Mouse (Mus musculus) right cerebral cortex, postnatal 25 days (tissue): ENCODE results near the gene Pgd.
A peak's percentile ranks its signal among the peaks of the same experiment; 100 is the strongest.

Experiments used
- DNase-seq: peaks from one replicate; pipeline ENCODE4 v3.0.0; 2022

Gene Pgd

GRCm38 (mm10) chr4:149166957-149167611 lies 513 bp upstream of the Pgd start:
- DNase-seq, result no peak

GRCm38 (mm10) chr4:149164150-149164549 lies 2.4 kb downstream of the Pgd start:
- no peak for DNase-seq

GRCm38 (mm10) chr4:149163196-149163595 lies 3.4 kb downstream of the Pgd start:
- no peak for DNase-seq

GRCm38 (mm10) chr4:149161166-149161565 lies 5.4 kb downstream of the Pgd start:
- no peak for DNase-seq

- no peak for DNase-seq
Measured at GRCm38 (mm10) chr4:149159891-149160290, 6.7 kb downstream of the Pgd start.

GRCm38 (mm10) chr4:149159203-149159602 lies 7.4 kb downstream of the Pgd start:
- DNase-seq, result no peak

- DNase-seq, result no peak
Measured at GRCm38 (mm10) chr4:149157415-149157973, 9.1 kb downstream of the Pgd start.

GRCm38 (mm10) chr4:149155711-149156110 lies 10.9 kb downstream of the Pgd start:
- no peak for DNase-seq

GRCm38 (mm10) chr4:149154859-149155258 lies 11.7 kb downstream of the Pgd start:
- no peak for DNase-seq

GRCm38 (mm10) chr4:149150721-149151120 lies 15.8 kb downstream of the Pgd start:
- DNase-seq, result no peak

- DNase-seq, result no peak
Measured at GRCm38 (mm10) chr4:149150256-149150655, 16.3 kb downstream of the Pgd start.

- DNase-seq, result no peak
Measured at GRCm38 (mm10) chr4:149149611-149150010, 17.0 kb downstream of the Pgd start.

GRCm38 (mm10) chr4:149149196-149149595 lies 17.4 kb downstream of the Pgd start:
- DNase-seq, result no peak

GRCm38 (mm10) chr4:149148084-149148483 lies 18.5 kb downstream of the Pgd start:
- no peak for DNase-seq

GRCm38 (mm10) chr4:149147528-149147927 lies 19.0 kb downstream of the Pgd start:
- DNase-seq, result no peak

GRCm38 (mm10) chr4:149145151-149145550 lies 21.4 kb downstream of the Pgd start:
- DNase-seq, result no peak

GRCm38 (mm10) chr4:149144459-149144858 lies 22.1 kb downstream of the Pgd start:
- DNase-seq, result peak; percentile 81

- no peak for DNase-seq
Measured at GRCm38 (mm10) chr4:149143594-149143993, 23.0 kb downstream of the Pgd start.

- no peak for DNase-seq
Measured at GRCm38 (mm10) chr4:149138515-149138914, 28.1 kb downstream of the Pgd start.

GRCm38 (mm10) chr4:149136982-149137770 lies 29.4 kb downstream of the Pgd start, which contains the start of gene Cenps:
TSS of gene Cenps (minus strand) at chr4:149137629.
- peak; percentile 86 for DNase-seq

- DNase-seq, result no peak
Measured at GRCm38 (mm10) chr4:149136116-149136850, 30.3 kb downstream of the Pgd start.

GRCm38 (mm10) chr4:149133395-149133794 lies 33.2 kb downstream of the Pgd start:
- no peak for DNase-seq
